15 mouse cellular contexts compared by ENCODE assay signal in genomic region chr16:24830939-24831338, GRCm38 (mm10).
"Had no signal": no experiment of that assay in that cellular context is flagged by ENCODE, and none has a peak within 500 bp of the region (broad histone marks: within the 10 kb centered on the region; RNA-seq: fewer than 3 reads in every experiment).

No protein-coding gene starts in this region.

- H3K4me2 ChIP-seq: limb, embryonic 12.5 days; liver, embryonic 13.5 days; lung, embryonic 15.5 days; midbrain, embryonic 12.5 days had no signal

- H3K27me3 ChIP-seq: limb, embryonic 12.5 days; liver, embryonic 13.5 days; lung, embryonic 15.5 days; midbrain, embryonic 12.5 days had no signal

- H3K4me3 ChIP-seq: layer of hippocampus, adult 2 months; limb, embryonic 12.5 days; liver, embryonic 13.5 days; lung, embryonic 15.5 days; megakaryocyte, embryonic 14.5 days; midbrain, embryonic 12.5 days had no signal

- DNase-seq: kidney, postnatal 10 days; kidney, postnatal 4 days; liver; liver, embryonic 13.5 days; liver, postnatal 0 days; lung, postnatal 14 days; right cerebral cortex, postnatal 14 days; thymus, postnatal 4 days had no signal

- H3K27ac ChIP-seq: layer of hippocampus, adult 2 months; limb, embryonic 12.5 days; liver, embryonic 13.5 days; lung, embryonic 15.5 days; macrophage; midbrain, embryonic 12.5 days; stomach, postnatal 0 days had no signal

- H3K36me3 ChIP-seq: limb, embryonic 12.5 days; liver, embryonic 13.5 days; lung, embryonic 15.5 days; midbrain, embryonic 12.5 days had no signal
